Mouse (Mus musculus) stomach, postnatal 0 days (tissue): ENCODE data around the gene Borcs6. TPM values are rescaled to one million over a fixed set of nuclear protein-coding genes. Genes with fewer than 3 reads are reported as not detected.

Experiments used
- ATAC-seq: fragments of 200-750 bp; cut with Nextera tagmentation; 2 replicates; pipeline ENCODE4 v1.8.0; 2017; ENCODE audit not compliant: low FRiP score, low TSS enrichment
- DNase-seq: peaks from one replicate; pipeline ENCODE4 v3.0.0-alpha.2; 2016; ENCODE audit warnings: low spot score
- H3K27ac ChIP-seq: fragments of 300-500 bp; sonication (generic); replicated peaks from 2 replicates; pipeline ENCODE4 v1.5.1; 2014; ENCODE audit warnings: mild to moderate bottlenecking, control low read depth
- H3K27me3 ChIP-seq: fragments of 300-500 bp; sonication (generic); 2 replicates; pipeline ENCODE4 v1.6.1; 2014; ENCODE audit warnings: low read length; ENCODE audit not compliant: control insufficient read depth, insufficient read depth
- H3K36me3 ChIP-seq: fragments of 300-500 bp; sonication (generic); 2 replicates; pipeline ENCODE4 v1.6.1; 2014; ENCODE audit warnings: low read length, mixed read lengths; ENCODE audit not compliant: control insufficient read depth, insufficient read depth
- H3K4me1 ChIP-seq: fragments of 300-500 bp; sonication (generic); replicated peaks from 2 replicates; pipeline ENCODE4 v1.6.1; 2014; ENCODE audit warnings: antibody characterized with exemption; ENCODE audit not compliant: control insufficient read depth, insufficient read depth
- H3K4me2 ChIP-seq: fragments of 300-500 bp; sonication (generic); replicated peaks from 2 replicates; pipeline ENCODE4 v1.6.1; 2014; ENCODE audit warnings: low read depth, mild to moderate bottlenecking, control low read depth, moderate library complexity
- H3K4me3 ChIP-seq: fragments of 300-500 bp; sonication (generic); 2 replicates; pipeline ENCODE4 v1.5.1; 2014; ENCODE audit warnings: low read depth, low read length, control low read depth
- H3K9ac ChIP-seq: fragments of 300-500 bp; sonication (generic); 2 replicates; pipeline ENCODE4 v1.6.1; 2014; ENCODE audit warnings: mild to moderate bottlenecking, low read length, control low read depth, mixed read lengths
- H3K9me3 ChIP-seq: fragments of 300-500 bp; sonication (generic); 2 replicates; pipeline ENCODE4 v1.6.1; 2016; ENCODE audit warnings: low read length; ENCODE audit not compliant: control insufficient read depth
- CTCF ChIP-seq: IDR thresholded peaks from 2 replicates; pipeline ENCODE4 v1.5.1; 2016; ENCODE audit warnings: antibody characterized with exemption, low read depth, mild to moderate bottlenecking, moderate library complexity
- EP300 ChIP-seq: optimal IDR thresholded peaks from 2 replicates; pipeline ENCODE3; 2016; ENCODE audit warnings: antibody characterized with exemption
- WGBS: fragments of 180-500 bp; shearing (Covaris S2); extraction: QIAGEN DNeasy Blood & Tissue Kit; methylation state at CpG from one replicate; pipeline ENCODE4 v1.1.7; 2014; 5-methylcytosine and 5-hydroxymethylcytosine counted together
- polyA plus RNA-seq: library from polyadenylated mRNA; unstranded; fragments of >200 nt; fragmentation: Nextera tagmentation; extraction: Ambion mirVana; gene quantifications from 2 replicates; pipeline ENCODE4 v1.2.1, GENCODE M21; 2015

The Borcs6 gene
- polyA plus RNA-seq, 1 experiment from 2014 or later, result 14.6 TPM

- Histone ChIP-seq H3K4me1 (no peaks in the 10 kb centered on the region), H3K4me3 (no peak overlapping the region), H3K27me3 (no peaks in the 10 kb centered on the region), H3K36me3 (no peaks in the 10 kb centered on the region), H3K27ac (no peak overlapping the region), H3K9ac (no peak overlapping the region), H3K4me2 (no peak overlapping the region), H3K9me3 (no peaks in the 10 kb centered on the region)
- DNase-seq (no peak), ATAC-seq (no peak)
- TF ChIP-seq CTCF, result no peak
- WGBS, result 89% methylated on average over 2 of the region's 2 CpGs
Observed at GRCm38 (mm10) chr11:69052824-69053421, 6.6 kb upstream of the Borcs6 start.

GRCm38 (mm10) chr11:69053848-69054247, 5.7 kb upstream of the Borcs6 start:
- H3K27ac ChIP-seq, result no peak overlapping the region
- H3K27me3 ChIP-seq, result no peaks in the 10 kb centered on the region
- TF ChIP-seq EP300, result no peak
- no peak for TF ChIP-seq CTCF
- H3K36me3 ChIP-seq, result no peaks in the 10 kb centered on the region
- peak; percentile 88 for ATAC-seq
- 42% methylated on average over 3 of the region's 3 CpGs for WGBS
- H3K4me3 ChIP-seq, result no peak overlapping the region
- H3K4me2 ChIP-seq, result no peak overlapping the region
- H3K9me3 ChIP-seq, result no peaks in the 10 kb centered on the region
- DNase-seq, result peak; percentile 67
- no peak overlapping the region for H3K9ac ChIP-seq
- no peaks in the 10 kb centered on the region for H3K4me1 ChIP-seq

GRCm38 (mm10) chr11:69058265-69058664, 1.3 kb upstream of the Borcs6 start:
- Histone ChIP-seq H3K27ac (peak overlapping the region; percentile 90; the same call in 1 of the 2 replicates), H3K36me3 (no peaks in the 10 kb centered on the region), H3K4me3 (peak overlapping the region; percentile 97), H3K27me3 (no peaks in the 10 kb centered on the region), H3K4me1 (peaks cover 2% of the 10 kb centered on the region; the same call in 1 of the 2 replicates), H3K9ac (peak overlapping the region; percentile 71; the same call in 1 of the 2 replicates), H3K4me2 (peak overlapping the region; percentile 67), H3K9me3 (no peaks in the 10 kb centered on the region)
- DNase-seq (no peak), ATAC-seq (no peak)
- TF ChIP-seq EP300 (no peak), CTCF (no peak)
- WGBS, result 58% methylated on average over 2 of the region's 2 CpGs

GRCm38 (mm10) chr11:69058729-69059356, 674 bp upstream of the Borcs6 start:
- peak overlapping the region; percentile 71 for H3K9ac ChIP-seq
- TF ChIP-seq EP300 (no peak), CTCF (no peak)
- ATAC-seq (peak; percentile 7), DNase-seq (no peak)
- H3K27me3 ChIP-seq, result no peaks in the 10 kb centered on the region
- H3K4me3 ChIP-seq, result peak overlapping the region; percentile 97
- 1% methylated on average over 19 of the region's 19 CpGs for WGBS
- H3K4me1 ChIP-seq, result peaks cover 2% of the 10 kb centered on the region; the same call in 1 of the 2 replicates
- H3K4me2 ChIP-seq, result peak overlapping the region; percentile 67
- no peaks in the 10 kb centered on the region for H3K9me3 ChIP-seq
- H3K27ac ChIP-seq, result peak overlapping the region; percentile 90
- no peaks in the 10 kb centered on the region for H3K36me3 ChIP-seq

- Histone ChIP-seq H3K27ac (peak overlapping the region; percentile 98), H3K4me1 (peaks cover 2% of the 10 kb centered on the region; the same call in 1 of the 2 replicates), H3K9me3 (no peaks in the 10 kb centered on the region), H3K27me3 (no peaks in the 10 kb centered on the region), H3K4me2 (peak overlapping the region; percentile 85), H3K36me3 (no peaks in the 10 kb centered on the region), H3K9ac (peak overlapping the region; percentile 95), H3K4me3 (peak overlapping the region; percentile 97)
- TF ChIP-seq EP300, result no peak
- TF ChIP-seq CTCF, result peak; percentile 1; the same call in 1 of the 2 replicates
- ATAC-seq (peak; percentile 14), DNase-seq (no peak)
- under 1% methylated on average over 47 of the region's 49 CpGs for WGBS
Observed at GRCm38 (mm10) chr11:69059975-69060411, 476 bp downstream of the Borcs6 start.
